Mouse (Mus musculus) stomach, postnatal 0 days (tissue): ENCODE results near the gene Hk1. TPM values are rescaled to one million over a fixed set of nuclear protein-coding genes. Genes with fewer than 3 reads are reported as not detected.

Source experiments
- ATAC-seq: fragments of 200-750 bp; cut with Nextera tagmentation; 2 replicates; pipeline ENCODE4 v1.8.0; 2017; ENCODE audit not compliant: low FRiP score, low TSS enrichment
- DNase-seq: peaks from one replicate; pipeline ENCODE4 v3.0.0-alpha.2; 2016; ENCODE audit warnings: low spot score
- H3K27ac ChIP-seq: fragments of 300-500 bp; sonication (generic); replicated peaks from 2 replicates; pipeline ENCODE4 v1.5.1; 2014; ENCODE audit warnings: mild to moderate bottlenecking, control low read depth
- H3K27me3 ChIP-seq: fragments of 300-500 bp; sonication (generic); 2 replicates; pipeline ENCODE4 v1.6.1; 2014; ENCODE audit warnings: low read length; ENCODE audit not compliant: control insufficient read depth, insufficient read depth
- H3K36me3 ChIP-seq: fragments of 300-500 bp; sonication (generic); 2 replicates; pipeline ENCODE4 v1.6.1; 2014; ENCODE audit warnings: low read length, mixed read lengths; ENCODE audit not compliant: control insufficient read depth, insufficient read depth
- H3K4me1 ChIP-seq: fragments of 300-500 bp; sonication (generic); replicated peaks from 2 replicates; pipeline ENCODE4 v1.6.1; 2014; ENCODE audit warnings: antibody characterized with exemption; ENCODE audit not compliant: control insufficient read depth, insufficient read depth
- H3K4me2 ChIP-seq: fragments of 300-500 bp; sonication (generic); replicated peaks from 2 replicates; pipeline ENCODE4 v1.6.1; 2014; ENCODE audit warnings: low read depth, mild to moderate bottlenecking, control low read depth, moderate library complexity
- H3K4me3 ChIP-seq: fragments of 300-500 bp; sonication (generic); 2 replicates; pipeline ENCODE4 v1.5.1; 2014; ENCODE audit warnings: low read depth, low read length, control low read depth
- H3K9ac ChIP-seq: fragments of 300-500 bp; sonication (generic); 2 replicates; pipeline ENCODE4 v1.6.1; 2014; ENCODE audit warnings: mild to moderate bottlenecking, low read length, control low read depth, mixed read lengths
- H3K9me3 ChIP-seq: fragments of 300-500 bp; sonication (generic); 2 replicates; pipeline ENCODE4 v1.6.1; 2016; ENCODE audit warnings: low read length; ENCODE audit not compliant: control insufficient read depth
- CTCF ChIP-seq: IDR thresholded peaks from 2 replicates; pipeline ENCODE4 v1.5.1; 2016; ENCODE audit warnings: antibody characterized with exemption, low read depth, mild to moderate bottlenecking, moderate library complexity
- EP300 ChIP-seq: optimal IDR thresholded peaks from 2 replicates; pipeline ENCODE3; 2016; ENCODE audit warnings: antibody characterized with exemption
- WGBS: fragments of 180-500 bp; shearing (Covaris S2); extraction: QIAGEN DNeasy Blood & Tissue Kit; methylation state at CpG from one replicate; pipeline ENCODE4 v1.1.7; 2014; 5-methylcytosine and 5-hydroxymethylcytosine counted together
- polyA plus RNA-seq: library from polyadenylated mRNA; unstranded; fragments of >200 nt; fragmentation: Nextera tagmentation; extraction: Ambion mirVana; gene quantifications from 2 replicates; pipeline ENCODE4 v1.2.1, GENCODE M21; 2015

The Hk1 gene
- polyA plus RNA-seq, 1 experiment from 2014 or later = 36.5 TPM

DNA sequence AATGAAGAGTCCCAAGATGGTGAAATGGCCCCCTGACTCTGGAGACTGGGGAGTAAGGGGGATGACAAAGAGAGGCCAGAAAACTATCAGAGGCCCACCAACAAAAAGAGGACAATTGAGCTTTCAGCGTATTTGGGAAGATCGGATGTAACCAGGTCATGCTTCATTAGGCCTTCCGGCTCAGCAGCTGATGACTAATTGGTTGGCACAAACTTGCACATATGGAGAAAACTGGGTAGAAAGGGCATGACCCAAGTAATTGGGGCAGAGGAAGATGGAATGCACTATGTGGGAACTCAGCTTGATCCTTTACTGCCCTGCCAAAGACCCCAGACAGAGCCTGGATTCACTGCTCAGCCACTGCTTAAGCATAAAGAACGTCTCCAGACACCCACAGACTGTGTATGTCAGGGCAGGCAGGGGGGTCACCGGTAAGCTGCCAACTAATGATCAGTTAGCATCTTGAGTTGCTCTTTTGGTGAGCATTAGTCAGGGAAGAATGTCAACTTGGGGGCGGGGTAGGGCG lies 39.2 kb upstream of the Hk1 start:
- Histone ChIP-seq H3K4me3 (no peak overlapping the region), H3K9ac (no peak overlapping the region), H3K4me2 (no peak overlapping the region), H3K9me3 (no peaks in the 10 kb centered on the region), H3K27ac (no peak overlapping the region), H3K4me1 (no peaks in the 10 kb centered on the region), H3K36me3 (no peaks in the 10 kb centered on the region), H3K27me3 (no peaks in the 10 kb centered on the region)
- no peak for TF ChIP-seq EP300
- no peak for TF ChIP-seq CTCF
- ATAC-seq = no peak
- 59% methylated on average over 7 of the region's 7 CpGs for WGBS
- no peak for DNase-seq

DNA sequence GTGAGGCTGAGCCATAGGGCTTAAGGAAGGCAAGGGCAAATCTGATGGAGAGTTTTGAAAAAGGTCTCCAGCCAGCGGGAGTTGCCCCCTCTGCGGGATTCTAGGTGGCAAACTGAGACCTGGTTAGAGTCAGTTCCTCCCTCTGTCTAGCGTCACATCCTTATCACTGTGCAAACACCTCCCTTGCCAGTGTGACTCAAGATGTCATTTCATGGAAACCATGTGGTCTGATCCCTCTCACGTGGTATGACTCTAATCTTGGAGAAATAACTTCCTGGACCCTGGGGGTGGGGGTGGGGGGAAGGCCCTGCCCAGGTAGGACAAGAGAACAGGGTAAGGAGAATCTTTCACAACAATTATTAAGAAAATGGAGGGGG lies 33.9 kb upstream of the Hk1 start:
- Histone ChIP-seq H3K4me2 (no peak overlapping the region), H3K27me3 (no peaks in the 10 kb centered on the region), H3K36me3 (no peaks in the 10 kb centered on the region), H3K4me3 (no peak overlapping the region), H3K9ac (no peak overlapping the region), H3K27ac (peak overlapping the region; percentile 71), H3K9me3 (no peaks in the 10 kb centered on the region), H3K4me1 (no peaks in the 10 kb centered on the region)
- WGBS = 15% methylated on average over 4 of the region's 4 CpGs
- ATAC-seq (peak; percentile 81), DNase-seq (peak; percentile 70)
- TF ChIP-seq EP300 (no peak), CTCF (no peak)

DNA sequence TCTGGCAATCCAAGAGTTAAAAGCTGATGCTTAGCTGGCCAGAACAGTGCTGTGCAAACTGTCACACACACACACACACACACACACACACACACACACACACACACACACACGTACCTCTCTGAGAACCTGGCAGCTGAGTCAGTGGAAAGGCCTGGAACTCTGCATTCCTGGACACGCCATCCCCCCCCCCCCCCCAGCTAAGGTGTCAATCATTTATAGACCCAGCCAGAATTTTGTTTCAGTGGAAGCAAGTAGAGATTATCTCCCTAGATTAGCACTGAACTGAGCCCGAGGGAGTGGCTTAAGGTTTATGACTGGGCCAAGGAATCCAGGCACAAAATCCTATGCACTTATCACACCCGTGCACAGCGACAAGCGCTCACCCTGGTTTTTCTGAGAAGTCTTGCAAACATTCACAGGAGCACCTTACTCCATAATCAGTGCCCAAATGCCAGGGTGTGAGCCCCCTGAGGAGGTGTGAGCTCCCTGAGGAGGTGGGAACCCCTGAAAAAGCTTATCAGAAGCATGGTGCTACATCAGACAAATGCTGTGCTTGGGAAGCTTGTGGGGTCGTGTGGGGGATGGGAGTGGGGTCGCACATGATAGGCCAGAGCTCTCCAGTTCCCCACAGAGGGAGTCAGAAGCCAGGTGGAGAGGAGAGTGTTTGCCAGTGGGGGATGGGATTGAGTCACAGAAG lies 33.3 kb upstream of the Hk1 start:
- no peaks in the 10 kb centered on the region for H3K9me3 ChIP-seq
- DNase-seq (peak; percentile 81), ATAC-seq (peak; percentile 75)
- no peaks in the 10 kb centered on the region for H3K4me1 ChIP-seq
- H3K27ac ChIP-seq = peak overlapping the region; percentile 71
- H3K27me3 ChIP-seq = no peaks in the 10 kb centered on the region
- no peaks in the 10 kb centered on the region for H3K36me3 ChIP-seq
- 6% methylated on average over 8 of the region's 8 CpGs for WGBS
- TF ChIP-seq EP300 = no peak
- TF ChIP-seq CTCF = no peak
- H3K9ac ChIP-seq = no peak overlapping the region
- no peak overlapping the region for H3K4me3 ChIP-seq
- no peak overlapping the region for H3K4me2 ChIP-seq

DNA sequence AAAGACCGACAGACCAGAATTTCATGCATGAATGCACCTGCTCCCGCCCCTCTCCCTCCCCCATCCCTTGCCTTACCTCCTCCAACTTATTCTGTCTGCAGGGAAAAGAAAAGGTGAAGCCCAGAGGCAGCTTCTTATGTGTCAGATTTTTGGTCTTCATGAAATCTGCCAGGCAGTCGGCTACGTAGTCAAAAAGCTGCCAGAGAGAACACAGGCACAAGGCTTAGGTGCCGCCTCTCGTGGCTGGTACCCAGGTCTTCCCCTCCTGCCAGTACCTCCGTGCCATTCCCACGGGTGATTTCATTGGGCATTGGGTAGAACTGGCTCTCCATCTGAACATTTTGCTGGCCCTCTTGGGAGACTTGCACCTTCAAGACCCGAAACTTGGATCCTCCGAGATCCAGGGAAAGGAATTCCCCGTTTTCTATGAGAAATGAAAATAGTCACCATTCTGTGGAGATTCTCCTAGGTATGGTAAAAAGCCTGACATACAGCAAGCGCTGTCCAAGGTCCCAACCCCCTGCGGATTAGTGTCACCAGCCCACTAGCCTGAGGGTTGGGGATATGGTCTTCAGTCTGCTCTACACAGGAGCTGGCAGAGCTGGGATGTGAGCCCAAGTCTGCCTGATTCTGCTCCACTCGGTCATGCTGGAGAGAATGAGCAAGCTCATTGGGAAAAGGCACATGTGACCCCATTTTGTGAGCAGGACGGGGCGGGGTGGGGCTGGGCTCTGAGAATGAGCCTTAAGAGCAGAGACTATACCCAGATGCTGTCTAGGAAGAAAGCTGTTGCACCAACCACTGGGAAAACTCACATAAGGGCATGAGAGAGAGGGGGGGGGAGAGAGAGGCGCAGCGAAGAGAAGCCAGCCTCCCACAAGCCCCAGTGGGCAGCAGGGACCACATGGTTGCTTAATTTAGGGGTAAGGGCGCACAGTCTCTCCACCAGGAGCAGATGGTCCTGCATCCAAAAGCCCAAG lies 32.0 kb upstream of the Hk1 start:
- no peak for TF ChIP-seq CTCF
- no peak for TF ChIP-seq EP300
- Histone ChIP-seq H3K4me2 (no peak overlapping the region), H3K4me3 (no peak overlapping the region), H3K9ac (no peak overlapping the region; the same call in 1 of the 2 replicates), H3K4me1 (no peaks in the 10 kb centered on the region), H3K27ac (no peak overlapping the region), H3K36me3 (no peaks in the 10 kb centered on the region), H3K9me3 (no peaks in the 10 kb centered on the region), H3K27me3 (no peaks in the 10 kb centered on the region)
- no peak for ATAC-seq
- WGBS = 71% methylated on average over 19 of the region's 19 CpGs
- DNase-seq = no peak

DNA sequence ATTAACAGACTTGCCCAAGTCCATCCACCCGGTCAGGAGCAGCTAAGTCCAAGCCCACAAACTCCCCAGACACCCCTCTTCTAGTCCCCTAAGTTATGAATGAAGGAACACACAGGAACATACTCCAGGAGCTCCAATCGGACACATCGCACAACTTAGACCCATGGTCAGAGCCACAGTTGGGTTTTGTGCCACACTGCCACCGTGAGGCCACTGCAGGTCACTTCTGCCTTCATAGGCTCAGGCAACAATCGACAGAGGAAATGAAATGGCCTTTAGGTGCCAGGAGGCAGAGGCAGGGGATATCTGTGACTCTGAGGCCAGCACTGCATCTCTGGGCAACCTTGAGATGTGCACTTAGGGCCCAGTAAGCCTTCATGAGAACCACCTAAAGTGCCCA lies 31.2 kb upstream of the Hk1 start:
- 4% methylated on average over 5 of the region's 5 CpGs for whole genome bisulfite sequencing
- peak; percentile 95 for TF ChIP-seq CTCF
- TF ChIP-seq EP300 = no peak
- H3K9me3 ChIP-seq = no peaks in the 10 kb centered on the region
- H3K4me3 ChIP-seq = no peak overlapping the region
- no peaks in the 10 kb centered on the region for H3K36me3 ChIP-seq
- ATAC-seq = peak; percentile 28; the same call in 1 of the 2 replicates
- no peak overlapping the region for H3K4me2 ChIP-seq
- H3K27me3 ChIP-seq = no peaks in the 10 kb centered on the region
- no peak overlapping the region for H3K27ac ChIP-seq
- H3K4me1 ChIP-seq = no peaks in the 10 kb centered on the region
- DNase-seq = peak; percentile 80
- H3K9ac ChIP-seq = no peak overlapping the region
